Mouse (Mus musculus): ENCODE data around the gene Fry. TPM values are rescaled to one million over a fixed set of nuclear protein-coding genes. Genes with fewer than 3 reads are reported as not detected.

Fry gene
- total RNA-seq (2021): 100 to 1,000 TPM; 213 to 215 TPM
- long read RNA-seq, partial matches to known transcripts: 10 of 19 reads
- long read RNA-seq, other reads (novel, unspliced or antisense): 6 of 19 reads

- DNase-seq (ENCODE audit: low spot score in 2 of 2): peak; percentile 93 to 97
Measured at GRCm38 (mm10) chr5:150118455-150119241, at the start of gene Fry. TSS of gene Fry (plus strand) at chr5:150118645.

- peak; percentile 43 to 59 for DNase-seq (ENCODE audit: low spot score in 2 of 2)
Measured at GRCm38 (mm10) chr5:150070086-150070485, 48.4 kb upstream of the Fry start.

DNA sequence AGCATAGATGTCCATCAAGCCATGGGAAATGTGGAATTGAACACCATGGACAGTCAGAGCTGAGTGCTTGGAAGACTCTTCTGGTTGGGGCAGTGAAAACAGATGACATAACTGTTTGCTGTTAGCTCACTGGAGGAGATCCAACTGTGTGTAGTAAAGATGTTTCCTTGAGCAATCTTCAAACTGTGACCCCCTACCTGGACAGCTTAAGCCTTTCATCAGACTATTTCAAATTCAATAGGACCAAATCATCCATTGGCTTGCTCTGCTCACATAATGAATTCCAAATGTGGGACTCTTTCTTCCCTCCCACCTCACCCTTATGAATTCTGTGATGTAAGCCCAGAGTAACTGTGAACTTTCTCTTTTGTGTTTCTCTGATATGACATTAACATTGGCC is 46.7 kb upstream of the Fry start:
- no peak for DNase-seq (ENCODE audit: low spot score in 2 of 2)

DNA sequence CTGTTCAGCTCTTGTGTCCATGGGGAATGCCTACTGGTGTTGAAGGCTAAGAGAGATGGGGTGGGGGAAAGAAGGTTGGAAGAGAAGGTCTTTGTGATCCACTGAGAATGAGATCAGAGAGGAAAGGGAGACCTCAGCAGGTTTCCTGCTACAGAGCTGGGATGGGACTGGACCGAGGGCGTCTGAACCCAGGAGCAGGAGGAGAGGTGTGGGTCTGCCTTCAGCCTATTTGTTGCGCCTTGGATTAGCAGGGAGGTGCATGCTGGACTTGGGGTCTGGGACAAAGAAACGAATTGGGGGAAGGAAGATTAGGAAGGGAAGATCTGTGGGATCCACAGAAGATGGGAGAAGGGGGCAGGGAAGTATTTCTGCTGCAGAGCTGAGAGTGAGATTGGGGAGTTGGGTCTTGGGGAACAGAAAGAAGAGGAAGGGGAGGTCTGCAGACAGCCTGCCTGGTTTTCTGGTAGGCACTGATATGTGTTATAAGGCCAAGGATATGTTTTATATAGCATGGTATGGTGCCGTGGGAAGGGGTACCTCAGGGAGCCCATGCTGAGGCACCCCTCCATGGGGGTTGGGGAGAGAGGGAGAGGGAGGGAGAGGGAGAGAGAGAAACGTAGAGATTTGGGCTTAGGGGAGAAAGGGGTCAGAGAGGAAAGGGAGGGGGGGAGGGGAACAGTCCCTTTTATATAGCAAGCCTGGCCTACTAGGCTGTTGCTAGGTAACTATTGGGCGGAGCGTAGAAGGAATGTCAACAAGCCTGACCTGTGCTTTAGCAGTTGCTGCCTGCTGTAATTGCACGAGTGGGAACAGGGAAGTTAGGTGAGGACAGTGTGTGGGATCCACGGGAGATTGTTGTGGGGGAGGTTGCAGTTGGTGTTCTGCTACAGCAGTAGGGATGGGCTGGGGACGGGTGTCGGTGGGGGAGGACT is 38.3 kb upstream of the Fry start:
- DNase-seq (ENCODE audit: low spot score in 2 of 2): no peak

- no peak for DNase-seq (ENCODE audit: low spot score in 2 of 2)
Measured at GRCm38 (mm10) chr5:150082696-150083095, 35.7 kb upstream of the Fry start.

DNA sequence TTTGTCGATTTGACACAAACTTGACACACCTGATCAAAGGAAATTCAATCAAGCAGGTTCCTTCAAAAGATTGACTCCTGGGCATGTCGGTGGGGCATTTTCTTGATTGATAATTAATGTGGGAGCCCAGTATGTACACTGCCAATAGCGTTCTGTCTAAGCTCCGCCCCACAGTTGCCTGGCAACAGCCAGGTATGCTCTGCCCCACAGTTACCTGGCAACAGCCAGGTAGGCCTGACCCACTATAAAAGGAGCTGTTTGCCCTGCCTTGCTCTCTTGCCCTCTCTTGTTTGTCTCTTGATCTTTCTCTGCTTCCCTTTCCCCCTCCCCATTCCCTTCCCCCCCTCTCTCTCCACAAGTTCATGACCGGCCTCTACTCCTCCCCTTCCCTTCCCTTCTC is 35.3 kb upstream of the Fry start:
- DNase-seq (ENCODE audit: low spot score in 2 of 2): no peak

GRCm38 (mm10) chr5:150097620-150098019 is 20.8 kb upstream of the Fry start:
- DNase-seq (ENCODE audit: low spot score in 2 of 2): peak; percentile 73 to 76

DNA sequence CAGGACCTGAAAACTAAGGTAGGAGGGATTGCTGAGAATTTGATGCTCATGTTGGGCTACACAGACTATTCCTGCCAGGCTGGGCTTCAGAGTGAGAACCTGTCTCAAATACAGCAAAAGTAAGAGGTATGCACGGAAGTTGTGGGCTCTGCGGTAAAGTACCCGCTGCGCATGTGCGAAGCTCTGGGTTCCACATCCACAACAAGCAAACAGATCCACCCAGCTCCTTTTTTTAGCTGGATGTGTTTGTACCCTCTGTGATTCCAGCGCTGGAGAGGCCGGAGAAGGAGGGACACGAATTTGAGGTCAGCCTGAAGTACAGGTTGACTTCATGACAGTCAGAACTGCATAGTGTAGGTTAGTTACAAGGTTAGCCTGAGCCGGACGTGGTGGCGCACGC is 19.7 kb upstream of the Fry start:
- DNase-seq (ENCODE audit: low spot score in 2 of 2): no peak

- DNase-seq (ENCODE audit: low spot score in 2 of 2): no peak
Measured at GRCm38 (mm10) chr5:150101789-150102188, 16.7 kb upstream of the Fry start.

DNA sequence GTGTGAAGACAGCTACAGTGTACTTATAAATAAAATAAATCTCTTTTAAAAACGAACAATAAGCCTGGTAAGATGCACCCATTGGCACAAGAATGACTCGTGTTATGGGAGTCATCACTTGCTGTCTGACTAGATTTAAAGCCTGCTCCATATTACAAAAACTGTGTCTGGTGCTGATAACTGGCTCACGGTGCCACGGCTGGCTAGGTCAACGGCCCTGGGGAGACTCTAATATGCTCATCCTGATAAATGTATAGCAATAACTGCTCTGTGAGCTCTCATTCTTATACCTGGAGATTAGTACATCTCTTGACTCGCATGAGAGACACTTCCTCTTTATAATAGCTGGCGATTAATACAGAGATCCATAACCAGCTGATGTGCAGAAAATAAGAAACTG is 12.1 kb upstream of the Fry start:
- no peak for DNase-seq (ENCODE audit: low spot score in 2 of 2)

DNA sequence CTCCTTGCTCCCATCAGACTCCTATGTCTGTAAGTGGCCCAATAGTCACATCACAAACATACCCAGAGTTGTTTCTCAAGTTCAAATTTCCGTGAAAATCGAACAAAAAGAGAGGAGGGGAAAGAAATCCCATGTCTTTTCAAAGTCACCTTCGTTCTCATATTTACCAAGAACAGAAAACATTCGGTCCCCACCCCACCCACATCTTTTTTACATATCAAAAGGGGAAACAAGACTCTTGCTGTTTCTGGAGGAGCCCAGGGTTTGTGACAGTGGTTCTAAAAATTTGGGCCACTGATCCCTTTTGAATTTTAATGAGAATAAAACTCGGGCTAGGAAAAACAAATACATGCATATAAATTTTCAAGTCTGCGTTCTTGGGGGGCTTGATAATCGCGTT is 7.2 kb upstream of the Fry start:
- DNase-seq (ENCODE audit: low spot score in 2 of 2): no peak

DNA sequence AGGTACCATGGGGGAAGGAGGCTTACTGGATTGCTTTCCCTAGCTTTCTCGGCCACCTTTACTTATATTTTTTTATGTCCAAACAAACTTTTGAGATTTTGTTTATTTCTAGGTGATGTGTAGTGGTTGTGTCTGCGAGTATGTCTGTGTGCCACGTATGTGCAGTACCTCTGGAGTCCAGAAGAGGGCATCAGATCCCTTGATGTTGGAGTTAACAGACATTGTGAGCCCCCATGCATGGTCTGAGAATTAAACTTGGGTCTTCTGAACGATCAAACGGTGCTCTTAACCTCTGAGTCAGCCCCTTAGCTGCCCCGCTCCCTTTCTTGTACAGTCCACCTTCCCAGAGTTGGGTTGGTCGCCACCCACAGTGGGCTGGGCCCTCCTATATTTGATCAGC is 4.4 kb upstream of the Fry start:
- DNase-seq (ENCODE audit: low spot score in 2 of 2): peak; percentile 55 to 66

DNA sequence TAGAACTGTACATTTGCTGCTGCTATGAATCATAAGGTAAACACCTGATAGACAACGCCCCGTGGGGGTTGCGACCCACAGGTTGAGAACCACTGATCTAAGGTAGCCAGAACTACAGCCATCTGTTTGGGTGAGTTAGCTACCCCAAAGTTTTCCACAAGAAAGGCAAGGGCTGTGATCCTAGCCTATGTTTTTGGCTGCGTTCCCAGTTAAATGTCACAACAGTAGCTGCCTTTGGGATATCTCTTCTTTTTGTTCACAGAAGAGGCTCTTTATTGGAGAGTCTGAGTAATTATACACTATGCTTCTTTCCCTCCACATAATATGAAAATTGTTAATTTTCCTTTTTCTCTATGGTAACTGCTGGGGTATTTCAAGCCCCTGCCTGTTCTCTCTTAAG is 3.7 kb upstream of the Fry start:
- DNase-seq (ENCODE audit: low spot score in 2 of 2): no peak

DNA sequence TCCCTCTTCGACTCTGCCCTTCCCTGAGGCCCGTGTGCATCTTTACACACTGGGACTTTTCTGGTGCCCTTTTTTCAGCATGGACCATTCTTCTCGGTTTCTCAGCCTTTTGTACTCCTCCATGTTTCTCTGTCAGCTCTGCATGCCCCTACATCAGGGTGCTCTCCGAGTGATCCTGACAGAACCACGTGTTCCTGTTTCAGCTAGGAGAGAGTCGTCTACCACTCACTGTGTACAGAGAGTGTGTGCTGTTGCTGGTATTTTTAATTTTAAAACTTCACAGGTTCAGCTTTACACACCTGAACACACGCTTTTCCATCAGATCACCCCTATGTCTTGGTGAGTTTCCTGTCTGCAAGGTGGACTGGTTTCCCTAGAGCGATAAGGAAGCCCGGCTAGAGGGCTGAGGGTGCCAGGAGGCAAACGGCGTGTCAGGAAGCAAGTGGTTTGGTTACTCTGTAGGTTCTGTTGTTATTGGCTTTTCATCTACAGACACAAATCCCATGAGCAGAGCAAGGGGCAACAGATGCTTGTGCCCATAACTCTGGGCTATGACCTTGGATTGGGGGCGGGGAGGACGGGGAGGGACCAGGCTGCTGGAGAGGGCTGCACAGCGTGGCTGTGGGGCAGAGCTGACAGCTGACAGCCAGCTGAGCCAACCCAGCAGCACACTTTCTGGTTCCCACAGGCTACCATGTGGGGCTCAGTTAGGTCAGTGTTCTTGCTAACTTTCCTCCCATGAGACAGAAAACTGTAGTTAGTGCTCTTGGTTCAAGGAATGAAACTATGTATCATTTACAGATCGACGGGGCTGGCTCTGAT is 3.0 kb upstream of the Fry start:
- no peak for DNase-seq (ENCODE audit: low spot score in 2 of 2)

DNA sequence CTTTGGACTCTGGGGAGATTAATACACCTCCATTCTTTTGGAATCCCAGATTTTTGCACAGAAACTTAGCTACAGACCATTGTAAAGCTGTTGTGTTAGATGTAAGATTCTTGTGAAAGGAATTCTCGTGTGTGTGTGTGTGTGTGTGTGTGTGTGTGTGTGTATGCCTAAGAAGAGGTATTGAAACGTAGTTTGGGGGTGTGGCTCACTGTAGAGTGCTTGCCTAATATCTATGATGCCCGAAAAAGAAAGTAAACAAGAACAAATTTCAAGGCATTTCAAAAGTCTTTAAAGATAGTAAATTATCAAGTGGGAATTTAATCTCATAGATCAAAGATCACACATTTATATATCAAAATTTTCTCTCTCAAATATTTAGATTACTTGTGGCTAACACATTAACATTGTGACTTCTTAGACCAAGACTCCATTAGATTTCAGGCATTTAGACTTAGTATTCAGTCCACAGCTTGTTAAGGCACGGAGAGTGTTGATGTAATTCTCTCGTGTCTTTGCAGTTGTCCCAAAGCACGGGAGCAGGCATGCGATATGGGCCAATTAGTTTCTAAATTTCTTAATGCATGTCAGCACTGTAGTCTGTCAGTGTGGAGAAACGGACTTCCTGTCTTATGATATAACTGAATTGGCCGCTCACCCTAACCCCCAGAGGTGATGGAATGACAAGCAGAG is 2.1 kb upstream of the Fry start:
- no peak for DNase-seq (ENCODE audit: low spot score in 2 of 2)

DNA sequence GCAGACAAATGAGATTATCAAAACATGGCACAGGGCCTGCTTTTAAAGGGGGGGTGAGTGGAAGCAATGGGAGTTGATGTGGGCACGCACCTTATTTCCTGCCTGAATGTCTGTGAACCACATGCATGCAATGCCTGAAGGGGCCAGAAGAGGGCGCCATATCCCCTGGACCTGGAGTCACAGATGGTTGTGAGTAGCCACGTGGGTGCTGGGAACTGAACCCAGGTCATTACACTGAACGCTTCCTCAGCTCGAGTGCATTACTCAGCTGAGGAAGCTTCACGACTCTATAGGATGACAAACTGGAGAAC is 1.6 kb upstream of the Fry start:
- DNase-seq (ENCODE audit: low spot score in 2 of 2): no peak

DNA sequence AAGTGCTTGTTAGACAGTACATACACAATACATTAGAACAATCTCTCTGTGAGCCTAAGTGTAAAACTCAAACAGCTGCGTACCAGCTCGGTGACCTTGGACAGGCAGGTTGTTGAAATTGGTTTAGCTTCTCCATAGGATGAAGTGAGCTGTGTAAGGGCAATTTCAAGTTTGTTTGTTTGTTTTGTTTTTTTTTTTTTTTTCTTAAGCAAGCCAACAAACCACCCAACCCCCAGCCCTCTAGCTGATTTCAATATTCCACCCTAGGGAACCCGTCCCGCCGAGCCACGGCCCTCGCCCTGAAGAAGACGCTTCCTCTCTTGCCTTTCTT is 356 bp upstream of the Fry start:
- no peak for DNase-seq (ENCODE audit: low spot score in 2 of 2)

- no peak for DNase-seq (ENCODE audit: low spot score in 2 of 2)
Measured at GRCm38 (mm10) chr5:150120676-150121075, 2.2 kb downstream of the Fry start.

GRCm38 (mm10) chr5:150122095-150122494 is 3.6 kb downstream of the Fry start:
- DNase-seq (ENCODE audit: low spot score in 2 of 2): no peak

DNA sequence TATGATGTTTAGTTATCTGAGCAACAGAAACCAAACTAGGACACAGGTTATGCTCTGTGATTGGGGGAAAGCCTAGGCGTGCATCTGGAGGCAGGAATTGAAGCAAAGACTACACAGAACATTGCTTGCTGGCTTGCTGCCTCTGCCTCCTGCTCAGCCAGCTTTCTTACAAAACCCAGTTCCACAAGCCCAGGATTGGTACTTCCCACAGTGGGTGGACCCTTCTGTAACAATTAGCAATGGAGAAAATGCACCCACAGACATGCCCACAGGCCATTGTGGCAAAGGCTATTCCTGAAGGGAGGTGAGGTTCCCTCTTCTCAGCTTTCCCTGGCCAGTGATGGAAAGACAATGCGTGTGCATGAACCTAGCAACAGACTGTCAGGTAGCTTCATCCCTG is 4.1 kb downstream of the Fry start:
- DNase-seq (ENCODE audit: low spot score in 2 of 2): peak; percentile 51 to 57

- no peak for DNase-seq (ENCODE audit: low spot score in 2 of 2)
Measured at GRCm38 (mm10) chr5:150125920-150126319, 7.5 kb downstream of the Fry start.

Data from layer of hippocampus, postnatal 10 days (tissue).